20 mouse cellular contexts compared by ENCODE assay signal in genomic region chr5:148706323-148707120, GRCm38 (mm10).
A peak's percentile ranks its signal among the peaks of the same experiment; 100 is the strongest.
DNase-seq lines count a peak whose midpoint lies in the region; ATAC-seq and TF ChIP-seq lines count a peak whose summit lies in the region.
"Had no signal": no experiment of that assay in that cellular context is flagged by ENCODE, and none has a peak within 500 bp of the region (broad histone marks: within the 10 kb centered on the region; RNA-seq: fewer than 3 reads in every experiment).

No protein-coding gene starts in this region.

- H3K4me2 ChIP-seq in midbrain, embryonic 13.5 days (replicated peaks) = no peak overlapping the region
- H3K4me2 ChIP-seq: hindbrain, embryonic 12.5 days; midbrain, embryonic 15.5 days had no signal

- H3K9ac ChIP-seq in midbrain, embryonic 13.5 days (replicated peaks) = no peak overlapping the region
- H3K9ac ChIP-seq: heart, embryonic 15.5 days; hindbrain, embryonic 12.5 days; midbrain, embryonic 15.5 days had no signal

- intact Hi-C loops in gastrocnemius, adult 2 months (cut with DNase I) = loop anchor here (5.0 kb wide), 1 partner anchor 154 kb away; the partner anchor contains the start of gene Ubl3
- intact Hi-C loops in gastrocnemius, postnatal 14 days (cut with DNase I; ENCODE audit: low total_unique reads) = no loop called here
- intact Hi-C loops in left cerebral cortex, postnatal 25 days (cut with DNase I) = no loop called here

- peaks cover 26% of the 10 kb centered on the region for H3K4me1 ChIP-seq in midbrain, embryonic 10.5 days
- peaks cover 24% of the 10 kb centered on the region for H3K4me1 ChIP-seq in midbrain, embryonic 13.5 days (replicated peaks)

- H3K27ac ChIP-seq in gastrocnemius, adult 2 months = peak overlapping the region; percentile 69
- 0 out of 2 replicates have a peak overlapping the region, but pooled peaks have one; percentile 23 for H3K27ac ChIP-seq in midbrain, embryonic 10.5 days (replicated peaks)
- no peak overlapping the region for H3K27ac ChIP-seq in midbrain, embryonic 13.5 days
- H3K27ac ChIP-seq: heart, embryonic 15.5 days; hindbrain, embryonic 12.5 days; midbrain, embryonic 15.5 days had no signal

- no peak for TF ChIP-seq CTCF in gastrocnemius, adult 2 months (IDR thresholded peaks at IDR 0.05)

- no peak for ATAC-seq in midbrain, embryonic 13.5 days
- ATAC-seq: forebrain, embryonic 14.5 days; inflammation-experienced regulatory T-cells, adult 6 months; midbrain, embryonic 15.5 days had no signal

- no peak overlapping the region for H3K4me3 ChIP-seq in gastrocnemius, adult 2 months
- no peak overlapping the region for H3K4me3 ChIP-seq in midbrain, embryonic 10.5 days
- H3K4me3 ChIP-seq in midbrain, embryonic 13.5 days (replicated peaks) = no peak overlapping the region
- H3K4me3 ChIP-seq: heart, embryonic 15.5 days; hindbrain, embryonic 12.5 days; midbrain, embryonic 15.5 days had no signal

- H3K36me3 ChIP-seq in midbrain, embryonic 10.5 days = no peaks in the 10 kb centered on the region
- H3K36me3 ChIP-seq in midbrain, embryonic 13.5 days = no peaks in the 10 kb centered on the region
- H3K36me3 ChIP-seq: heart, embryonic 15.5 days; hindbrain, embryonic 12.5 days; midbrain, embryonic 15.5 days had no signal

- H3K27me3 ChIP-seq in midbrain, embryonic 10.5 days (ENCODE audit: low read depth, poor library complexity, severe bottlenecking) = no peaks in the 10 kb centered on the region
- H3K27me3 ChIP-seq in midbrain, embryonic 13.5 days = no peaks in the 10 kb centered on the region
- H3K27me3 ChIP-seq: CH12.LX; heart, embryonic 15.5 days; hindbrain, embryonic 12.5 days; midbrain, embryonic 15.5 days had no signal

- no peaks in the 10 kb centered on the region for H3K9me3 ChIP-seq in midbrain, embryonic 10.5 days (replicated peaks)
- H3K9me3 ChIP-seq in midbrain, embryonic 13.5 days = no peaks in the 10 kb centered on the region
- H3K9me3 ChIP-seq: heart, embryonic 15.5 days; hindbrain, embryonic 12.5 days; midbrain, embryonic 15.5 days had no signal

- 88% methylated on average over 16 of the region's 16 CpGs for WGBS in midbrain, embryonic 10.5 days
- 89% methylated on average over 16 of the region's 16 CpGs for WGBS in midbrain, embryonic 13.5 days

- peak; percentile 48 for DNase-seq in gastrocnemius, adult 2 months
- DNase-seq in gastrocnemius, postnatal 14 days = no peak
- DNase-seq in midbrain, embryonic 10.5 days (ENCODE audit: low spot score) = no peak
- peak; percentile 48 for DNase-seq in lung, postnatal 14 days
- peak; percentile 51 for DNase-seq in retina, postnatal 7 days (ENCODE audit: low read depth, low spot score)
- DNase-seq in left cerebral cortex, postnatal 25 days (ENCODE audit: low spot score in 2 of 2) = no peak
- no peak for DNase-seq in kidney, adult 18-20 months
- DNase-seq: adrenal gland, adult 8-10 months; cerebellum, postnatal 10 days; kidney, adult 9 months; layer of hippocampus, postnatal 36 days; right cerebral cortex, postnatal 25 days; thymus, postnatal 4 days had no signal

Comparison
In these comparisons a context has a peak if more than half of its experiments do, and no peak if none do; other contexts are left out.
1. DNase-seq: peak in gastrocnemius, adult 2 months (single experiment), lung, postnatal 14 days (single experiment) and retina, postnatal 7 days (single experiment); none in gastrocnemius, postnatal 14 days (single experiment), midbrain, embryonic 10.5 days (single experiment), left cerebral cortex, postnatal 25 days (0 of 2) and kidney, adult 18-20 months (single experiment).